Comparison of ENCODE assay signal across 14 mouse cellular contexts in genomic region chr1:35216411-35216810, GRCm38 (mm10).
DNase-seq lines count a peak whose midpoint lies in the region; ATAC-seq lines count a peak whose summit lies in the region.
"Had no signal": no experiment of that assay in that cellular context is flagged by ENCODE, and none has a peak within 500 bp of the region (broad histone marks: within the 10 kb centered on the region; RNA-seq: fewer than 3 reads in every experiment).

No protein-coding gene starts in this region.

- ATAC-seq in cerebellum, adult (ENCODE audit: insufficient number of reproducible peaks, low FRiP score, low TSS enrichment) = no peak
- ATAC-seq: intestine, embryonic 16.5 days had no signal

- peak; percentile 6 for DNase-seq in cerebellum, adult 11 months
- DNase-seq in left cerebral cortex, postnatal 4 days = peak; percentile 69
- no peak for DNase-seq in left cerebral cortex, adult 9 months (ENCODE audit: low spot score in 2 of 2)
- peak; percentile 5 for DNase-seq in cerebellum, adult 8-10 months
- DNase-seq in fibroblast of lung, adult 2 months (ENCODE audit: low read depth) = peak; percentile 54
- DNase-seq in right cerebral cortex, adult 2 months (ENCODE audit: low spot score in 2 of 2) = no peak
- no peak for DNase-seq in urinary bladder, adult 18-20 months (ENCODE audit: low spot score in 2 of 2)
- DNase-seq: embryo, embryonic 11 days; gastrocnemius, postnatal 36 days; kidney, postnatal 4 days; layer of hippocampus, adult 9-11 months; retina, postnatal 1 day had no signal

- intact Hi-C loops in left cerebral cortex, postnatal 4 days (cut with DNase I) = no loop called here

Comparison
In these comparisons a context has a peak if more than half of its experiments do, and no peak if none do; other contexts are left out.
1. DNase-seq: peak in cerebellum, adult 11 months (single experiment), left cerebral cortex, postnatal 4 days (single experiment), cerebellum, adult 8-10 months (single experiment) and fibroblast of lung, adult 2 months (single experiment); none in left cerebral cortex, adult 9 months (0 of 2), right cerebral cortex, adult 2 months (0 of 2) and urinary bladder, adult 18-20 months (0 of 2).